Mouse (Mus musculus) splenic B cell, adult 2 months (primary cell): ENCODE measurements around the gene Mansc1.

Experiments
- DNase-seq: peaks from one replicate; pipeline ENCODE4 v3.0.0-alpha.2; 2011; ENCODE audit warnings: low read depth, low spot score
- H3K27me3 ChIP-seq: 2 replicates; pipeline ENCODE4 v1.6.1; 2012; ENCODE audit warnings: mild to moderate bottlenecking, low read length, moderate library complexity, mixed read lengths; ENCODE audit not compliant: control insufficient read depth, poor library complexity, insufficient read depth, severe bottlenecking
- H3K36me3 ChIP-seq: 2 replicates; pipeline ENCODE4 v1.6.1; 2012; ENCODE audit warnings: mild to moderate bottlenecking, low read length, moderate library complexity, mixed read lengths; ENCODE audit not compliant: control insufficient read depth, poor library complexity, insufficient read depth, severe bottlenecking

The Mansc1 gene

GRCm38 (mm10) chr6:134559635-134560034 is 72.7 kb downstream of the Mansc1 start:
- DNase-seq = no peak
- no peaks in the 10 kb centered on the region for H3K36me3 ChIP-seq
- H3K27me3 ChIP-seq = no peaks in the 10 kb centered on the region; the same call in 1 of the 2 replicates
